Mouse (Mus musculus): ENCODE measurements at regions not wholly inside any gene's neighbourhood (a gene's known extent, or its start where the extent isn't known, plus 50 kb on each side); places are given as distances from the start of the nearest gene placed in this dataset.

DNA sequence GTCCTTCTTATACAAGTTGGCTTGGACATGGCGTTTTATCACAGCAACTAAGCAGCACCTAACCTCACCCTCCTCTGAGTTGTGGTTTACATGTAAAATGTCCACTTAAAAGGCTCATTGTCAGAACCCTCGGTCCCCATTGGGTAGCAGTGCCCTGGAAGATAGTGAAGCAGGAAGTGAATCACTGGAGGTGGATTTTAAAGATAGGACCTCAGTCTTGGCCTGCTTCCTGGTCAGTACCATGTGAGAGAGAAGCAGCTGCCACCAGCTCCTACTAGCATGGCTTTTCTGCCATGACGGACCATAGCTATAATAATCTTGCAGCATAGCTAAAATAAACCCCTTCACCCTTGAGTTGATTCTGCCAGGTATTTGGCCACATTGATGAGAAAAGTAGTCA, 68.1 kb upstream of the Cadm1 start:
- no peak for TF ChIP-seq CTCF (IDR thresholded peaks at IDR 0.05)
- no peak for TF ChIP-seq POLR2A (IDR thresholded peaks at IDR 0.05; ENCODE audit: insufficient read depth, low read depth, low read length)

Data from heart, adult 2 months (tissue).